Mouse (Mus musculus): ENCODE results near the gene Cog7.

Cog7 gene

DNA sequence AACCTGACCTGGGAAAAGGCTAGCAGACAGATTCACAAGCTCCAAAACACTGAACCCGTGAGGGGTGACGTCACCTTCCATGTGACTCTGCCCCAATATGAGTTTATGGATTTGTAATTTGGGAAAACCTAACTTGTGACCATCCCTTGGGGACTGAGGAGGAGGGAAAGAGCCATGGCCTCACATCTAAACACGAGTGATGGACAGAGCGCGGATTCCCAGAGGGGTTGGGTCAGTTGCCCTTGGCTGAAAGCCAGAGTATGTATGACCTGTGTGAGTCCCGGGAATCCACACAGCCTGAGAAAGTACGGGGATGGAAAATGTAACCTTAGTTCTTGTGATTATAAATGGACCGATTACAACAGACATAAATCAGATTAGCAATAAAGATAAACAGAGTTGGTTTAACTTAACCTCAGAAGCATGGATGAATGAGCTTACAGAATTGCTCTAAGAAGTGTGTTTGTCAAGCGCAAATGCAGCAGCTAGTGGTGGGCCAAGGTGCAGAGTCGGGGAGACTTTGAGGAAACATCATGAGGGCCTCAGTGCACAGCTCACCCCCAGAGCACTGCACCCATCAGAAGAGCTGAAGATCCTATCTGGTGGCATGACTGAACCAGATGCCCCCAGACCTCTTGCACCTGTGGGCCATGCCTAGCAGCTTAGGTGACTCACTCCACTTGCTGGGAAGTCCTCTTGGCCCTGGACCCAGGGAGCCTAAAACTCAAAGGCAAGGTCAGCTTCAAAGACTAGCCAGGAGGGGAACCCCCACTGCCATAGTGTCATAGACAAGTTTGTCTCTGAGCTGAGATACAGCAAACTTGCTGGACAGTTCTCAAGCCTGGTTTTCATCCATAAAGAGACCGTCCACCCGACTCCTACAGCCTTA lies 45.4 kb downstream of the Cog7 start:
- Histone ChIP-seq H3K27me3 (ENCODE audit: insufficient read depth, low read length) (no peaks in the 10 kb centered on the region), H3K4me3 (replicated peaks; ENCODE audit: low read length) (no peak overlapping the region), H3K4me1 (replicated peaks; ENCODE audit: low read depth, low read length) (peaks cover 7% of the 10 kb centered on the region; the same call in 1 of the 2 replicates), H3K36me3 (ENCODE audit: insufficient read depth, low read length) (peaks cover 56% of the 10 kb centered on the region), H3K9me3 (ENCODE audit: low read length) (peaks cover 4% of the 10 kb centered on the region; the same call in 1 of the 2 replicates)
- TF ChIP-seq NANOG (IDR thresholded peaks at IDR 0.05; ENCODE audit: borderline replicate concordance, low read length) (no peak), CTCF (conservative IDR thresholded peaks at IDR 0.05; ENCODE audit: low read length) (no peak), POU5F1 (IDR thresholded peaks at IDR 0.05; ENCODE audit: borderline replicate concordance, low read length) (no peak)

DNA sequence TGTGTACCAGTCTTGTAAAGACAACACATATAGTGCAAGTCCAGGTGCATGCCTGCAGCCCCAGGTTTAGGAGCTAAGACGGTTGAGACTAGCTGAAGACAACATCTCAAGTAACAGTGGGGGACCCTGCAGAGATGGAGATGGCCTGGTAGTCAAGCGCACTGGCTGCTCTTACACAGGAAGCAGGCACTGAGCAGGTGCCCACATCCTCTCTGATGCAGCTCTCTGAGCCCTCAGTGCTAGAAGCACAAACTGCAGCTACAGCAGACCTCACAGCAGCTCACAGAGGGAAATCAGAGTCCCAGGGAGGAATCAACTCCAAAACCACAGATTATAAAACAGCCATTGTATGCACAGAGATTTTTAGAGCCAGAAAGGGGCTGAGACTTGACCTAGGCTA lies 47.2 kb downstream of the Cog7 start:
- Histone ChIP-seq H3K9me3 (ENCODE audit: low read length) (peaks cover 4% of the 10 kb centered on the region; the same call in 1 of the 2 replicates), H3K4me3 (replicated peaks; ENCODE audit: low read length) (no peak overlapping the region), H3K36me3 (ENCODE audit: insufficient read depth, low read length) (peaks cover 67% of the 10 kb centered on the region), H3K27me3 (ENCODE audit: insufficient read depth, low read length) (no peaks in the 10 kb centered on the region), H3K4me1 (replicated peaks; ENCODE audit: low read depth, low read length) (peaks cover 10% of the 10 kb centered on the region; the same call in 1 of the 2 replicates)
- TF ChIP-seq NANOG (IDR thresholded peaks at IDR 0.05; ENCODE audit: borderline replicate concordance, low read length) (no peak), CTCF (conservative IDR thresholded peaks at IDR 0.05; ENCODE audit: low read length) (no peak), POU5F1 (IDR thresholded peaks at IDR 0.05; ENCODE audit: borderline replicate concordance, low read length) (no peak)

DNA sequence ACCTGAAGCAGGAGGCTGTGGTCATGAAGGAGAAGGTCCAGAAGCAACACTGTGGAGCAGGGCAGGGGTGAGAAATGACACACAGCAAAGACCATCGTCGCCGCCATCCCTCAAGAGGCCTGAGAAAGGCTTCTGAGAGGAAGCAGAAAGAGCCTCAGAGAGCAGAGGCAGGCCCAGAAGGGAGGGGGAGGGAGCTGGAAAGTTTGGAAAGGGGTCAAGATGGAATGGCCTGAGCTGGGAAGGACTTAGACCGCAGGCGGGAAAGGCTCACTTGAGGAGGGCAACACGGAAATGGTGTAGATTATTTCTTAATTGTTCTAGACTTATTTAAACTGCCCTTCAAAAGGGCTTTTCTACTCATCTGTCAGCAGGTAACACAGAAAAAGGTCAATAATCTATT lies 47.8 kb downstream of the Cog7 start:
- H3K4me3 ChIP-seq (replicated peaks; ENCODE audit: low read length): no peak overlapping the region
- H3K27me3 ChIP-seq (ENCODE audit: insufficient read depth, low read length): no peaks in the 10 kb centered on the region
- H3K36me3 ChIP-seq (ENCODE audit: insufficient read depth, low read length): peaks cover 71% of the 10 kb centered on the region
- TF ChIP-seq POU5F1 (IDR thresholded peaks at IDR 0.05; ENCODE audit: borderline replicate concordance, low read length) (no peak), NANOG (IDR thresholded peaks at IDR 0.05; ENCODE audit: borderline replicate concordance, low read length) (no peak), CTCF (conservative IDR thresholded peaks at IDR 0.05; ENCODE audit: low read length) (no peak)
- H3K4me1 ChIP-seq (replicated peaks; ENCODE audit: low read depth, low read length): peaks cover 10% of the 10 kb centered on the region; the same call in 1 of the 2 replicates
- H3K9me3 ChIP-seq (ENCODE audit: low read length): peaks cover 4% of the 10 kb centered on the region; the same call in 1 of the 2 replicates

- Histone ChIP-seq H3K4me1 (replicated peaks; ENCODE audit: low read depth, low read length) (peaks cover 10% of the 10 kb centered on the region; the same call in 1 of the 2 replicates), H3K27me3 (ENCODE audit: insufficient read depth, low read length) (no peaks in the 10 kb centered on the region), H3K9me3 (ENCODE audit: low read length) (peaks cover 4% of the 10 kb centered on the region; the same call in 1 of the 2 replicates), H3K4me3 (replicated peaks; ENCODE audit: low read length) (no peak overlapping the region), H3K36me3 (ENCODE audit: insufficient read depth, low read length) (peaks cover 74% of the 10 kb centered on the region)
- TF ChIP-seq CTCF (conservative IDR thresholded peaks at IDR 0.05; ENCODE audit: low read length): no peak
- no peak for TF ChIP-seq NANOG (IDR thresholded peaks at IDR 0.05; ENCODE audit: borderline replicate concordance, low read length)
- TF ChIP-seq POU5F1 (IDR thresholded peaks at IDR 0.05; ENCODE audit: borderline replicate concordance, low read length): no peak
Observed at GRCm38 (mm10) chr7:121931246-121931645, 50.3 kb downstream of the Cog7 start.

GRCm38 (mm10) chr7:121927882-121928281 lies 53.6 kb downstream of the Cog7 start:
- TF ChIP-seq NANOG (IDR thresholded peaks at IDR 0.05; ENCODE audit: borderline replicate concordance, low read length) (no peak), POU5F1 (IDR thresholded peaks at IDR 0.05; ENCODE audit: borderline replicate concordance, low read length) (no peak), CTCF (conservative IDR thresholded peaks at IDR 0.05; ENCODE audit: low read length) (no peak)
- Histone ChIP-seq H3K27me3 (ENCODE audit: insufficient read depth, low read length) (no peaks in the 10 kb centered on the region), H3K9me3 (ENCODE audit: low read length) (peaks cover 4% of the 10 kb centered on the region; the same call in 1 of the 2 replicates), H3K4me1 (replicated peaks; ENCODE audit: low read depth, low read length) (peaks cover 10% of the 10 kb centered on the region; the same call in 1 of the 2 replicates), H3K36me3 (ENCODE audit: insufficient read depth, low read length) (peaks cover 80% of the 10 kb centered on the region), H3K4me3 (replicated peaks; ENCODE audit: low read length) (no peak overlapping the region)

- Histone ChIP-seq H3K4me3 (replicated peaks; ENCODE audit: low read length) (no peak overlapping the region), H3K9me3 (ENCODE audit: low read length) (no peaks in the 10 kb centered on the region), H3K27me3 (ENCODE audit: insufficient read depth, low read length) (no peaks in the 10 kb centered on the region), H3K36me3 (ENCODE audit: insufficient read depth, low read length) (peaks cover 82% of the 10 kb centered on the region), H3K4me1 (replicated peaks; ENCODE audit: low read depth, low read length) (no peaks in the 10 kb centered on the region)
- no peak for TF ChIP-seq NANOG (IDR thresholded peaks at IDR 0.05; ENCODE audit: borderline replicate concordance, low read length)
- no peak for TF ChIP-seq POU5F1 (IDR thresholded peaks at IDR 0.05; ENCODE audit: borderline replicate concordance, low read length)
- no peak for TF ChIP-seq CTCF (conservative IDR thresholded peaks at IDR 0.05; ENCODE audit: low read length)
Observed at GRCm38 (mm10) chr7:121924361-121924760, 57.1 kb downstream of the Cog7 start.

DNA sequence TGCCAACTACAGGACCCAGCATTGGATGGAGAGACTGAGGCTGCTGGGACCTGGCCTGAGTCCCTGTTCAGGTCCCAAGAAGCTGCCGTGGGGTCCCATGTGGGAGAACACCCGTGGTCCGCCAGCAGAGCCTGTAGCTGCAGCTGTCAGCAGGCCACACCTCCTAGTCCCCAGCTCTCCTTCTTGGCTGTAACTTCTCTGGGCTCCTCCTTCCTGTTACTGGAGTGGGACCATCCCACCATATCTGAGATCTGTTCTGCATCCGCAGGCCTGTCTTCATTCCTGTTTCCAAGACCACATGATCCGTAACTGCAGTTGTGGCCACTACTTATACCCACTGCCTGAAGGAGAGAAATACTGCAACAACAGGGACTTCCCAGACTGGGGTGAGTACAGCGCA lies 67.6 kb downstream of the Cog7 start:
- H3K36me3 ChIP-seq (ENCODE audit: insufficient read depth, low read length): no peaks in the 10 kb centered on the region
- no peaks in the 10 kb centered on the region for H3K9me3 ChIP-seq (ENCODE audit: low read length)
- H3K27me3 ChIP-seq (ENCODE audit: insufficient read depth, low read length): peaks cover 17% of the 10 kb centered on the region
- peaks cover 18% of the 10 kb centered on the region for H3K4me1 ChIP-seq (replicated peaks; ENCODE audit: low read depth, low read length)
- TF ChIP-seq NANOG (IDR thresholded peaks at IDR 0.05; ENCODE audit: borderline replicate concordance, low read length) (no peak), CTCF (conservative IDR thresholded peaks at IDR 0.05; ENCODE audit: low read length) (no peak), POU5F1 (IDR thresholded peaks at IDR 0.05; ENCODE audit: borderline replicate concordance, low read length) (no peak)
- no peak overlapping the region for H3K4me3 ChIP-seq (replicated peaks; ENCODE audit: low read length)

DNA sequence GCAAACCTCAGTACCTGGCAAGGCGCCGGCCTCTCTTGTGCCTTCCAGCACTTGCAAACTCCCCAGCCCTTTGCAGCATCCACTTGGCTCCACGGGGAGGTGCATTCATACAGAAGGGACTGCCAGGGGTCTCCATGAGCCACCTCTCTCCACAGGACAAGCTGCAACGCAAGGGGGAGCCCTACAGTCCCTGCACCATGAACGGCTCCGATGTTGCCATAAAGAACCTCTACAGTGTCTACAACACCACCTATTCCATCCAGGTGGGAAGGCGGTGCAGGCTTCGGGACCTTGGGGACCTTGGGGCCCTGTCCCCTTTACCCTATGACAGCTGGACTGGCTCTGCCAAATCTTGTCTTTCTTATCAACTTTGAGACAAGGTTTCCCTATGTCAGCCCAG lies 69.3 kb downstream of the Cog7 start:
- Histone ChIP-seq H3K9me3 (ENCODE audit: low read length) (no peaks in the 10 kb centered on the region), H3K36me3 (ENCODE audit: insufficient read depth, low read length) (no peaks in the 10 kb centered on the region), H3K27me3 (ENCODE audit: insufficient read depth, low read length) (peaks cover 21% of the 10 kb centered on the region), H3K4me3 (replicated peaks; ENCODE audit: low read length) (no peak overlapping the region), H3K4me1 (replicated peaks; ENCODE audit: low read depth, low read length) (peaks cover 18% of the 10 kb centered on the region)
- TF ChIP-seq NANOG (IDR thresholded peaks at IDR 0.05; ENCODE audit: borderline replicate concordance, low read length) (no peak), CTCF (conservative IDR thresholded peaks at IDR 0.05; ENCODE audit: low read length) (no peak), POU5F1 (IDR thresholded peaks at IDR 0.05; ENCODE audit: borderline replicate concordance, low read length) (no peak)

All from E14TG2a.4 (cell line).